Mouse (Mus musculus): ENCODE data around the gene Bok.

The Bok gene

DNA sequence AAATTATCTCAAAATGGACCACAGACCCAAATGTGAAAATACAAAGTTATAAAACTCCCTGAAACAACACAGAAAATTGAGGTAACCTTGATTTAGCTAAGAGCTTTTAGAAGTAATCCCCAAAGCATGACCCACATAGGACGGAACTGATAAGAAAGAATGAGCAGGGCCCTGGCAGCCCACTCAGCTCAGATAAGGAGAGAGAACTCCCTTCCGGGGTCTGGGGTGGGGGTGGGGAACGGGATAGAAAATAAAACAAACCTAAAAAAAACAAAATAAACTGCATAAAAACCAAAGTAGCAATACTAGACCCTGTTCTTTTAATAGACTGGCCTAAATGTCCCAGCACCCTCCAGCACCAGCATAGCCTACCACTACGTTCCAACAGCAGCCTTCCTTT is 56.5 kb downstream of the Bok start:
- in situ Hi-C loops (cut with MboI): no loop called here

DNA sequence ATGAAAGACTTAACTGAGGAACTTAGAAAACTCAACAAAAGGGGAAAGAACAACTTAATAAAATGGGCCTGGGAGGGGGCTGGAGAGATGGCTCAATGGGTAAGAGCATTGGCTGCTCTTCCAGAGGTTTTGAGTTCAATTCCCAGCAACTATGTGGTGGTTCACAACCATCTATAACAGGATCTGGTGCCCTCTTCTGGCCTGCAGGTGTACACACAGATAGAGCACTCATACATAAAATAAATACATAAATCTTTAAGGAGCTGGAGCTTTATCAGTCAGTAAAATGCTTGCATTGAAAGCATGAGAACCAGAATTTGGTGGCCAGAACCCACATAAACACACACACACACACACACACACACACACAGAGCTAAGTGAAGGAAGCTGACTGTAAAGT is 57.5 kb downstream of the Bok start:
- in situ Hi-C loops (cut with MboI): no loop called here

Data from mature B cell (primary cell).